Mouse (Mus musculus): ENCODE data around the gene Pcbd1. TPM values are rescaled to one million over a fixed set of nuclear protein-coding genes. Genes with fewer than 3 reads are reported as not detected.
"Not testable (repeated sequence)": the region's sequence is repeated elsewhere in the genome, so short reads cannot be mapped to it uniquely, and the experiment has no call there.

Pcbd1 gene
- polyA plus RNA-seq, 1 experiment: 0.60 TPM

DNA sequence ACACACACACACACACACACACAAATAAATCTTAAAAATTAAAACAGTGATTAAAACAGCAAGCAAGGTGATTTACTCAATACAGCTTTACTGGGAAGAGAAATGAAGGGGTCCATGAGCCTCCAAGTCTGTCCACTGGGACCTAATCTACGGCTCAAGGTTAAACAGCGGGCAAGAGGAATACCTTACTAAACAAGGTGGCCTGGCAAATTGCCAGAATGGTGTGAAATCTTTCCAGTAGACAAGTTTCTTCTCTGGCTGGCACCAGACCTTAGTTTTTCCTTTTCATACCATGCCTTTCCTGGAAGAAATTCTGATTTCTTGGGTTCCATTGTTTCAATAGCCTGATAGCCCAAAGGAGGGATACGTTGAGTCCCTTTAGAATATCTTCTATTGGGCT lies 663 bp upstream of the Pcbd1 start:
- TF ChIP-seq FLI1 (IDR thresholded peaks at IDR 0.05; ENCODE audit: low read length) (no peak), GATA1 (IDR thresholded peaks at IDR 0.05; ENCODE audit: borderline replicate concordance, low read length) (no peak)
- no peaks in the 10 kb centered on the region for H3K9me3 ChIP-seq
- H3K36me3 ChIP-seq (replicated peaks; ENCODE audit: low read length): no peaks in the 10 kb centered on the region

DNA sequence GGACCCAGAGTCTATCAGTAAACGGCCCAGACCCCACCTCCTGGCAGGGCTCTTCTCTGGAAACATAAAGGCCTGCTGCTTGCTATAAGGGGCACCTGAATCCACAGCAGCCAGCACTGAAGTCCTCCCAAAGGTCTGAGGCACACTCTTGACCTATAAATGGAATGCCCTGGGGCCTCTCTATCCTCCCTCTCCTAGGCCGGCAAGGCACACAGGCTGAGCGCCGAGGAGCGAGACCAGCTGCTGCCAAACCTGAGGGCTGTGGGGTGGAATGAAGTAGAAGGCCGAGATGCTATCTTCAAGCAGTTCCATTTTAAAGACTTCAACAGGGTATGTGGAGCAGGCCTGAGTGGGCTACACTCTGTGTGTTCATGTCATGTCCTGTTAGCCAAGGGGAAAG lies 2.7 kb downstream of the Pcbd1 start:
- Histone ChIP-seq H3K36me3 (replicated peaks; ENCODE audit: low read length) (no peaks in the 10 kb centered on the region), H3K4me1 (no peaks in the 10 kb centered on the region; the same call in 1 of the 2 replicates), H3K9me3 (no peaks in the 10 kb centered on the region), H3K27me3 (replicated peaks) (peaks cover 22% of the 10 kb centered on the region), H3K4me3 (replicated peaks) (no peak overlapping the region)
- TF ChIP-seq FLI1 (IDR thresholded peaks at IDR 0.05; ENCODE audit: low read length) (no peak), GATA1 (IDR thresholded peaks at IDR 0.05; ENCODE audit: borderline replicate concordance, low read length) (no peak)

More for the DNA sequence above, 663 bp upstream of the Pcbd1 start:
- no peak overlapping the region for H3K4me3 ChIP-seq (replicated peaks)
- peaks cover 21% of the 10 kb centered on the region for H3K27me3 ChIP-seq (replicated peaks)
- H3K4me1 ChIP-seq: no peaks in the 10 kb centered on the region; the same call in 1 of the 2 replicates

DNA sequence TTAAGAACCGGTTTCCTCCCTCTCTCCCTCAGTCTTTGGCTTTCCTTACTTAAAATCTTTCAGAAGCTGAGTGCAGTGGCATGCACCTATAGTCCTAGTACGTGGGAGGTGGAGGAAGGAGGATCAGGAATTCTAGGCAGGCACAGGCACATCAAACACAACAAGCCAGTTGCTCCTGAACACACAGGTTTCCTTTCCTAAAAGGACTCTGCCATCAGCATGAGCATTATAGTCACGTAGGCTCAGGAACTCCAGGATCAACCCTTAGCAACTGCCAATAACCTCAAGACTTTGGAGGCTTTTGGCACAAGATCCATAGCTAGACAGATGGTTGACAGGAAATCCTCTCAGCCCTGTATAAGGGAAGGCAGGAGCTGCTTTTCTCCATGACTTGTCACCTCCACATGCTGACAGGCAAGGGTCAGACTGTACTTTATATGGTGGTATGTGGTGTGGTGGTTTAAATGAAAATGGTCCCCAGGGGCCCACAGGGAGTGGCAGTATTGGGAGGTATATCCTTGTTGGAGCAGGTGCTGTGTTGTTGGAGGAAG lies 14.5 kb downstream of the Pcbd1 start:
- H3K27me3 ChIP-seq (replicated peaks): peaks cover 13% of the 10 kb centered on the region
- H3K36me3 ChIP-seq (replicated peaks; ENCODE audit: low read length): no peaks in the 10 kb centered on the region
- no peaks in the 10 kb centered on the region for H3K9me3 ChIP-seq
- TF ChIP-seq GATA1 (IDR thresholded peaks at IDR 0.05; ENCODE audit: borderline replicate concordance, low read length) (no peak), FLI1 (IDR thresholded peaks at IDR 0.05; ENCODE audit: low read length) (no peak)
- no peaks in the 10 kb centered on the region for H3K4me1 ChIP-seq
- no peak overlapping the region for H3K4me3 ChIP-seq (replicated peaks)

DNA sequence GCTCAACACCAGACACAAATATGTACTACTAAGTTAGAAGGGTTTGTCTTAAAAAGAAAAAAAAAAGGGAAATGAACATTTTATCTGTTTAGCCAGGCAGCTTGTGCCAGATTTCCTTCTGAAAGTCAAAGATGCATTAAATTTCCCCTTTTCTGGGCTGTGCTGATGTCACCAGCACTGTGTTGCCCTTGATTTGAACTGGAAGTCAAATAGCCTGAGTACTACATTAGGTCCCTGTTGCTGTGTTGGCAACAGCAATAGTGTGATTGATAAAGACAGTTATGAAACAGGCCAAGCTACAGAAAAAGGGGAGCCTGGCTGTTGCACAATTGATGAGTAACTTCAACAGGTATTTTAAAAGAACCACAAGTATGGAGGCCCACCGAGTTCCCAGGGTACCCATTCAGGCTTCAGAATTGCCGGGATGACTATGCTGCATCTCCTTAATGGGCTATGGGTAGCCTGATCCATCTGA lies 25.2 kb downstream of the Pcbd1 start:
- Histone ChIP-seq H3K4me3 (replicated peaks) (no peak overlapping the region), H3K36me3 (replicated peaks; ENCODE audit: low read length) (no peaks in the 10 kb centered on the region), H3K27me3 (replicated peaks) (no peaks in the 10 kb centered on the region), H3K4me1 (no peaks in the 10 kb centered on the region), H3K9me3 (peaks cover 2% of the 10 kb centered on the region)
- no peak for TF ChIP-seq FLI1 (IDR thresholded peaks at IDR 0.05; ENCODE audit: low read length)
- TF ChIP-seq GATA1 (IDR thresholded peaks at IDR 0.05; ENCODE audit: borderline replicate concordance, low read length): no peak

DNA sequence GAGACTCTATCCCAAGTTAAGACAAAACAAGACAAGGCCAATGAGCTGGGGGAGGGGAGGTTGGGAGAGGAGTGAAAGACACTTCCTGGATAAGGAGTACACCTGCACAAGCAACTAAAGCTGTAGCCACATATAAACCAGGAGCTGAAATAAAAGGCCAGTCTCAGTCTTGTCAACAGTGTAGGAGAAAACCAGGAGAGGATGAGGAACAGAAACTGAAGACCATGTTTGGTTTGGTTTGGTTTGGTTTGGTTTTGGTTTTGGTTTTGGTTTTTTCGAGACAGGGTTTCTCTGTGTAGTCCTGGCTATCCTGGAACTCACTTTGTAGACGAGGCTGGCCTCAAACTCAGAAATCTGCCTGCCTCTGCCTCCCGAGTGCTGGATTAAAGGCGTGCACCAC lies 32.6 kb downstream of the Pcbd1 start:
- H3K27me3 ChIP-seq (replicated peaks); H3K4me1 ChIP-seq; H3K9me3 ChIP-seq; H3K4me3 ChIP-seq (replicated peaks); H3K36me3 ChIP-seq (replicated peaks; ENCODE audit: low read length): not testable (repeated sequence)

DNA sequence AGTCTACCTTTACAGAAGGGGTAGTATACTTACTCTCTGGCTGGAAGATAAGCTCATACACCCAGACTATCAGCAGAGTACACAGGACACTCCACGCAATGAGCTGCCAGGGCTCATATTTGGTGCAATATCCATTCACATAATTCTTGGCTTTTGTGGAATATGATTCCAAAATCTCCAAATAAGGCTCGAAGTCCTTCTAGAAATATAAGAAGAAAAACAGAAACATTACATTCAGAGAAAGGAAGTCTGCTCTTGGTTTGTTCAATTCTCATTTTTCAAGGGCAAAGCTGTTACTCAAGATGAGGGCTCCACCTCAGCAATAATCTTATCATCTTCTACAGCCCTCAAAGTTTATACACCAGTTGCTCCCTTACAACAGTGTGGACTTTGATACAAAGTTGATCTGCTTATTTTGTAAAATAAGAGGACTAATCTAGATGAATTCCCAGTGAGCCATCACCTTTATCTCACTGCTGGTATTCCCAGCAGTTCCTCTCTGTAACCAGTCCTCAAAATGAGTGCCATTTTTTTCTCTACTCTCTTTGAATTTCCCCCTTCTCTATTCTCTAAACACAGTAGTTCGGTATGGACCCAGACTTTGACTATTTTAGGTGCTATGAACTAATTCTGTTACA lies 34.3 kb downstream of the Pcbd1 start:
- Histone ChIP-seq H3K4me1 (no peaks in the 10 kb centered on the region), H3K27me3 (replicated peaks) (peaks cover 2% of the 10 kb centered on the region), H3K4me3 (replicated peaks) (no peak overlapping the region), H3K36me3 (replicated peaks; ENCODE audit: low read length) (no peaks in the 10 kb centered on the region), H3K9me3 (no peaks in the 10 kb centered on the region)
- TF ChIP-seq GATA1 (IDR thresholded peaks at IDR 0.05; ENCODE audit: borderline replicate concordance, low read length) (no peak), FLI1 (IDR thresholded peaks at IDR 0.05; ENCODE audit: low read length) (no peak)

DNA sequence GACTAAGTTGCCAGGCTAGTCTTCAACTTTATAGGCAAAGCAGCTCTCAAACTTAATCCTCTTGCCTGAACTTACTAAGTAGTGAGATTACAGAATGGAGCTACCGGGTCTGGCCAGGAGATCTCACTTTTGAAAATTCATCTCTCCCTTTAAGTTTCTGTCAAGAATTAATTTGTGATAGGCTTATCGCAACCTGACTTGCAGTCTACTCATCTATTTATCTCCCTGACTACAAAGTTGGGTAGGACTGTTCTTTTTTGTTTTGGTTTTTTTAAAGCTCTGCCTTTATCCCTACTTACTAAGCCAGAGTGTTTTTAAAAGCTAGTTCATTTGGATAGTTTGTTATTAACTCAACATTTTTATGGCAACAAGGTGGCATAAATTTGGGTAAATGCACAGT lies 35.3 kb downstream of the Pcbd1 start:
- no peaks in the 10 kb centered on the region for H3K4me1 ChIP-seq
- no peaks in the 10 kb centered on the region for H3K36me3 ChIP-seq (replicated peaks; ENCODE audit: low read length)
- TF ChIP-seq GATA1 (IDR thresholded peaks at IDR 0.05; ENCODE audit: borderline replicate concordance, low read length): no peak
- TF ChIP-seq FLI1 (IDR thresholded peaks at IDR 0.05; ENCODE audit: low read length): no peak
- no peaks in the 10 kb centered on the region for H3K9me3 ChIP-seq
- H3K27me3 ChIP-seq (replicated peaks): peaks cover 2% of the 10 kb centered on the region
- no peak overlapping the region for H3K4me3 ChIP-seq (replicated peaks)

DNA sequence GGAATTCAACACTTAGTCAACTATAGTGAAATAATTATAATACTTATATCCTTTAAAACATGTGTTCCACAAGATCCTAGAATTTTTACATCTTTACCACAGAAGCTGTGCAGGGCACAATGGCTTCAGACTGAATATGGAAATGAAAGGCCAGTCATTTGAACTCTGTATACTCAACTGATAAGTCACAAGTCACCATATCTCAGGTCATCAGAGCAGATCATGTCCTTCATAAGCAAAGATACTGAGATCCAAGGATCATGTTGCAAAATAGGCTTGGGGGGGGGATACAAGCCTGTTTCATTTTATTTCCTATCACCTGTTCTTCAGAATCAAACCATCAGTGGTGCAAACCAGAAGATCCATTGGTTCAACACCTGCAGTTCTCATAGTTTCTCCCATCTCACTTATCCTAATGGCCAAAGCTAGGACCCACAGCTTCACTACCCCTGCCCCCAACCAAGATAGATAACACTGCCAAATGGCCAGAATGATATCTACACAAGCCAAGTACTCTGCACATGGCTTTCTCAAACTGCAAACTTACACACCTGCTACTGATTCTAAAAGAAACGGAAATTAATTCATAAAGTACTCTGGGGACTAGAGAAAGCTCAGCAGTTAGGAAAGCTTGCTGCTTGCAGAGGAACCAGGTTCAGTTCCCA lies 39.7 kb downstream of the Pcbd1 start:
- Histone ChIP-seq H3K27me3 (replicated peaks) (no peaks in the 10 kb centered on the region), H3K9me3 (no peaks in the 10 kb centered on the region), H3K36me3 (replicated peaks; ENCODE audit: low read length) (no peaks in the 10 kb centered on the region), H3K4me1 (no peaks in the 10 kb centered on the region), H3K4me3 (replicated peaks) (no peak overlapping the region)
- TF ChIP-seq GATA1 (IDR thresholded peaks at IDR 0.05; ENCODE audit: borderline replicate concordance, low read length) (no peak), FLI1 (IDR thresholded peaks at IDR 0.05; ENCODE audit: low read length) (no peak)

DNA sequence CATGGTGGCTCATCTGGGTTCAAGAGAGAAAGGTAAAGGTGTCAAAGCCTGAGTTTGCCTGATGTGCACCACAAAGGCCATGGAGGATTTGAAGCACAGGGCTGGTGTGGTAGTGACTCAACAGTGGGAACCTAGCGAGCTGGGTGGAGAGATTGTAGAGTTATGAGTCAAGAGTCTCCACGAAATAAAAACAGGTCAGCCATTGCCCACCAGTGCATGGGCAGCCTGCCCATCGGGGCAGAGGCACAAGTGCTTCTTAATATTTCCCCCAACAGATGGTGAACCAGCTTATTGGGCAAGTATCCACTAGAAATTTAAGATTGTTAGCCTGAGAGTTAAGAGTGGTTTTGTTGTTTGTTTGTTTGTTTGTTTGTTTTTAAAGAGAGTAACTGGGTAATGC lies 41.8 kb downstream of the Pcbd1 start:
- Histone ChIP-seq H3K4me3 (replicated peaks) (no peak overlapping the region), H3K9me3 (no peaks in the 10 kb centered on the region), H3K36me3 (replicated peaks; ENCODE audit: low read length) (no peaks in the 10 kb centered on the region), H3K27me3 (replicated peaks) (no peaks in the 10 kb centered on the region), H3K4me1 (no peaks in the 10 kb centered on the region)
- TF ChIP-seq GATA1 (IDR thresholded peaks at IDR 0.05; ENCODE audit: borderline replicate concordance, low read length) (no peak), FLI1 (IDR thresholded peaks at IDR 0.05; ENCODE audit: low read length) (no peak)

DNA sequence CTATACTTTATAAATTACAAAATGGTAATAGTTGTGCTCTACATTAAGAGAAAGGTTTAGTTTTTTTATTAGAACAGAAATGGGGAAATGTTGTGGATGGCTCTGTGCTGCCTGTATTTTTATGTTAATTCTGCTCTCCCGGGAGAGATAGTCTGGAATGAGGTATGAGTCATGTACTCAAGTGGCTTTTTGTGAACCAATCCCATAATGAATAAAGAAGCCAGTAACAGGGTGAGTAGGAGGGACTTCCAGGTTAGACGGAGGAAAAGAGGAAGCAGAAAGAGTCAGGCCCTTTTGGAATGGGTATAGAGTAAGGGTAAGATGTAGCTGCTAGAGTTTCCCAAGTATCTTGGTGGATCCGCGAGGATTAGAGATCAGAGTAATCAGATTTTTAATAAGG lies 44.9 kb downstream of the Pcbd1 start:
- H3K4me3 ChIP-seq (replicated peaks): no peak overlapping the region
- no peaks in the 10 kb centered on the region for H3K9me3 ChIP-seq
- H3K27me3 ChIP-seq (replicated peaks): no peaks in the 10 kb centered on the region
- TF ChIP-seq GATA1 (IDR thresholded peaks at IDR 0.05; ENCODE audit: borderline replicate concordance, low read length): no peak
- TF ChIP-seq FLI1 (IDR thresholded peaks at IDR 0.05; ENCODE audit: low read length): no peak
- H3K36me3 ChIP-seq (replicated peaks; ENCODE audit: low read length): no peaks in the 10 kb centered on the region
- no peaks in the 10 kb centered on the region for H3K4me1 ChIP-seq

Data from megakaryocyte, embryonic 14.5 days (primary cell).